Mouse (Mus musculus): Measurements from ENCODE around the gene Tmbim7.

Tmbim7 gene

GRCm38 (mm10) chr5:3669938-3670554 lies 19.1 kb downstream of the Tmbim7 start:
- TF ChIP-seq CTCF (conservative IDR thresholded peaks at IDR 0.05; ENCODE audit: low read length) (no peak), POU5F1 (IDR thresholded peaks at IDR 0.05; ENCODE audit: borderline replicate concordance, low read length) (no peak), NANOG (IDR thresholded peaks at IDR 0.05; ENCODE audit: borderline replicate concordance, low read length) (no peak)
- H3K27me3 ChIP-seq (ENCODE audit: insufficient read depth, low read length), result no peaks in the 10 kb centered on the region
- H3K9me3 ChIP-seq (ENCODE audit: low read length), result peaks cover 9% of the 10 kb centered on the region
- no peak overlapping the region for H3K4me3 ChIP-seq (replicated peaks; ENCODE audit: low read length)
- no peaks in the 10 kb centered on the region for H3K36me3 ChIP-seq (ENCODE audit: insufficient read depth, low read length)
- no peaks in the 10 kb centered on the region for H3K4me1 ChIP-seq (replicated peaks; ENCODE audit: low read depth, low read length)

- peaks cover 30% of the 10 kb centered on the region for H3K36me3 ChIP-seq (ENCODE audit: insufficient read depth, low read length)
- no peaks in the 10 kb centered on the region for H3K4me1 ChIP-seq (replicated peaks; ENCODE audit: low read depth, low read length)
- TF ChIP-seq POU5F1 (IDR thresholded peaks at IDR 0.05; ENCODE audit: borderline replicate concordance, low read length), result no peak
- no peak for TF ChIP-seq NANOG (IDR thresholded peaks at IDR 0.05; ENCODE audit: borderline replicate concordance, low read length)
Observed at GRCm38 (mm10) chr5:3688298-3688697, 37.3 kb downstream of the Tmbim7 start.

GRCm38 (mm10) chr5:3691283-3691682 lies 40.3 kb downstream of the Tmbim7 start:
- Histone ChIP-seq H3K4me3 (replicated peaks; ENCODE audit: low read length) (no peak overlapping the region), H3K36me3 (ENCODE audit: insufficient read depth, low read length) (peaks cover 47% of the 10 kb centered on the region), H3K27me3 (ENCODE audit: insufficient read depth, low read length) (no peaks in the 10 kb centered on the region), H3K9me3 (ENCODE audit: low read length) (no peaks in the 10 kb centered on the region), H3K4me1 (replicated peaks; ENCODE audit: low read depth, low read length) (no peaks in the 10 kb centered on the region)
- no peak for TF ChIP-seq CTCF (conservative IDR thresholded peaks at IDR 0.05; ENCODE audit: low read length)

More at GRCm38 (mm10) chr5:3688298-3688697, 37.3 kb downstream of the Tmbim7 start:
- H3K4me3 ChIP-seq (replicated peaks; ENCODE audit: low read length), result no peak overlapping the region
- no peaks in the 10 kb centered on the region for H3K9me3 ChIP-seq (ENCODE audit: low read length)
- no peaks in the 10 kb centered on the region for H3K27me3 ChIP-seq (ENCODE audit: insufficient read depth, low read length)

- H3K4me3 ChIP-seq (replicated peaks; ENCODE audit: low read length), result no peak overlapping the region
- peaks cover 47% of the 10 kb centered on the region for H3K36me3 ChIP-seq (ENCODE audit: insufficient read depth, low read length)
- no peaks in the 10 kb centered on the region for H3K4me1 ChIP-seq (replicated peaks; ENCODE audit: low read depth, low read length)
- TF ChIP-seq POU5F1 (IDR thresholded peaks at IDR 0.05; ENCODE audit: borderline replicate concordance, low read length), result no peak
- no peak for TF ChIP-seq CTCF (conservative IDR thresholded peaks at IDR 0.05; ENCODE audit: low read length)
- no peak for TF ChIP-seq NANOG (IDR thresholded peaks at IDR 0.05; ENCODE audit: borderline replicate concordance, low read length)
- no peaks in the 10 kb centered on the region for H3K9me3 ChIP-seq (ENCODE audit: low read length)
- no peaks in the 10 kb centered on the region for H3K27me3 ChIP-seq (ENCODE audit: insufficient read depth, low read length)
Observed at GRCm38 (mm10) chr5:3692956-3693355, 42.0 kb downstream of the Tmbim7 start.

- Histone ChIP-seq H3K4me3 (replicated peaks; ENCODE audit: low read length) (no peak overlapping the region), H3K27me3 (ENCODE audit: insufficient read depth, low read length) (no peaks in the 10 kb centered on the region)
- no peak for TF ChIP-seq POU5F1 (IDR thresholded peaks at IDR 0.05; ENCODE audit: borderline replicate concordance, low read length)
- no peak for TF ChIP-seq NANOG (IDR thresholded peaks at IDR 0.05; ENCODE audit: borderline replicate concordance, low read length)
- TF ChIP-seq CTCF (conservative IDR thresholded peaks at IDR 0.05; ENCODE audit: low read length), result no peak
Observed at GRCm38 (mm10) chr5:3695191-3695590, 44.2 kb downstream of the Tmbim7 start.

GRCm38 (mm10) chr5:3696031-3696430 lies 45.0 kb downstream of the Tmbim7 start:
- H3K4me1 ChIP-seq (replicated peaks; ENCODE audit: low read depth, low read length), result no peaks in the 10 kb centered on the region
- H3K36me3 ChIP-seq (ENCODE audit: insufficient read depth, low read length), result peaks cover 39% of the 10 kb centered on the region
- no peak for TF ChIP-seq NANOG (IDR thresholded peaks at IDR 0.05; ENCODE audit: borderline replicate concordance, low read length)
- TF ChIP-seq CTCF (conservative IDR thresholded peaks at IDR 0.05; ENCODE audit: low read length), result no peak
- no peak for TF ChIP-seq POU5F1 (IDR thresholded peaks at IDR 0.05; ENCODE audit: borderline replicate concordance, low read length)
- H3K4me3 ChIP-seq (replicated peaks; ENCODE audit: low read length), result no peak overlapping the region
- H3K9me3 ChIP-seq (ENCODE audit: low read length), result no peaks in the 10 kb centered on the region
- H3K27me3 ChIP-seq (ENCODE audit: insufficient read depth, low read length), result no peaks in the 10 kb centered on the region

More at GRCm38 (mm10) chr5:3695191-3695590, 44.2 kb downstream of the Tmbim7 start:
- Histone ChIP-seq H3K4me1 (replicated peaks; ENCODE audit: low read depth, low read length) (no peaks in the 10 kb centered on the region), H3K36me3 (ENCODE audit: insufficient read depth, low read length) (peaks cover 37% of the 10 kb centered on the region), H3K9me3 (ENCODE audit: low read length) (no peaks in the 10 kb centered on the region)

DNA sequence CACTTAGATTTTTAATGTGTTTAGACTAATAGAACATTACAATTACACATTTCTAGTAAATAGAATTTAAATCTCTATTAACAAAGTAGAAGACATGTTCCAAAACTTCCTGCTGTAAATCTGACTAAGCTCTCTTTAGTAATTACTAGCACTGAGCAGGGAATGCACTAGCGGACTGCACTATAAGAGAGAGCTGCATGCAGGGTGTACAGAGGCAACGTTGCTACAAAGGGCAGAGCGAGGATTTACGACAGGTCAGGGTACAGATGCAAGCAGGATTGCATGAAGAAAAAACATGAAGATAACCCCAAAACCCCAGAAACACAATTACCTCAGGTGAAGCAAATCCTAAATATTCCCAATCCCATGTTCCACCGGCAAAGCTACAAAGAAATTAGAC lies 49.0 kb downstream of the Tmbim7 start:
- no peaks in the 10 kb centered on the region for H3K27me3 ChIP-seq (ENCODE audit: insufficient read depth, low read length)
- no peaks in the 10 kb centered on the region for H3K4me1 ChIP-seq (replicated peaks; ENCODE audit: low read depth, low read length)
- H3K9me3 ChIP-seq (ENCODE audit: low read length), result no peaks in the 10 kb centered on the region
- H3K36me3 ChIP-seq (ENCODE audit: insufficient read depth, low read length), result peaks cover 14% of the 10 kb centered on the region
- TF ChIP-seq CTCF (conservative IDR thresholded peaks at IDR 0.05; ENCODE audit: low read length), result no peak
- TF ChIP-seq POU5F1 (IDR thresholded peaks at IDR 0.05; ENCODE audit: borderline replicate concordance, low read length), result no peak
- TF ChIP-seq NANOG (IDR thresholded peaks at IDR 0.05; ENCODE audit: borderline replicate concordance, low read length), result no peak
- H3K4me3 ChIP-seq (replicated peaks; ENCODE audit: low read length), result no peak overlapping the region

GRCm38 (mm10) chr5:3702180-3702579 lies 51.2 kb downstream of the Tmbim7 start:
- Histone ChIP-seq H3K4me3 (replicated peaks; ENCODE audit: low read length) (no peak overlapping the region), H3K27me3 (ENCODE audit: insufficient read depth, low read length) (no peaks in the 10 kb centered on the region), H3K4me1 (replicated peaks; ENCODE audit: low read depth, low read length) (no peaks in the 10 kb centered on the region), H3K9me3 (ENCODE audit: low read length) (no peaks in the 10 kb centered on the region), H3K36me3 (ENCODE audit: insufficient read depth, low read length) (peaks cover 14% of the 10 kb centered on the region)
- no peak for TF ChIP-seq NANOG (IDR thresholded peaks at IDR 0.05; ENCODE audit: borderline replicate concordance, low read length)
- no peak for TF ChIP-seq CTCF (conservative IDR thresholded peaks at IDR 0.05; ENCODE audit: low read length)
- TF ChIP-seq POU5F1 (IDR thresholded peaks at IDR 0.05; ENCODE audit: borderline replicate concordance, low read length), result no peak

DNA sequence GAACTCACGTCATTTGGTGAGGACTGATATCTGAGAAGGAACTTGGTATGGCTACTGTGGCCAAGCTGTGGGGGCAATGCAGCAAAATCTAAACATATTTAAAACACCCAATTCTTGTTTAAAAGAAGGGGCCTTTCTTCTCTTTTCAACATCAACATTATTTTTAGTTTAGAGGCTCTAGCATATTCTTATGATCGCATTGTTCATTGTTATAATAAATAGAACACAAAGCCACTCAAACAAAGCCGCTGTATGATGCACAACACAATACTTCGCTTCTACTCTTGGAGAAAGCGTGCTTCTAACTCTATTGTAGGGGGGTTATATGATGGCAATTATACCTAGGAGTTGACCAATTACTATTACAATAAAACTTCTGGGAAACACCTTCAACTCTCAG lies 64.8 kb downstream of the Tmbim7 start:
- Histone ChIP-seq H3K36me3 (ENCODE audit: insufficient read depth, low read length) (peaks cover 18% of the 10 kb centered on the region), H3K9me3 (ENCODE audit: low read length) (no peaks in the 10 kb centered on the region), H3K4me3 (replicated peaks; ENCODE audit: low read length) (no peak overlapping the region), H3K4me1 (replicated peaks; ENCODE audit: low read depth, low read length) (no peaks in the 10 kb centered on the region), H3K27me3 (ENCODE audit: insufficient read depth, low read length) (no peaks in the 10 kb centered on the region)
- TF ChIP-seq NANOG (IDR thresholded peaks at IDR 0.05; ENCODE audit: borderline replicate concordance, low read length) (no peak), POU5F1 (IDR thresholded peaks at IDR 0.05; ENCODE audit: borderline replicate concordance, low read length) (no peak), CTCF (conservative IDR thresholded peaks at IDR 0.05; ENCODE audit: low read length) (no peak)

Measured in E14TG2a.4 (cell line).